Mouse (Mus musculus) adrenal gland, postnatal 10 days (tissue): ENCODE measurements around the gene Ndufa4l2. TPM values are rescaled to one million over a fixed set of nuclear protein-coding genes. Genes with fewer than 3 reads are reported as not detected.

Experiments used
- DNase-seq: peaks from one replicate; pipeline ENCODE4 v3.0.0; 2021; ENCODE audit warnings: mixed read lengths
- total RNA-seq, 2 experiments: library from RNA; stranded (reverse); gene quantifications; 2 replicates each; pipeline ENCODE4 v1.2.3; 2021

Gene Ndufa4l2
- total RNA-seq, 2 experiments from 2014 or later: 49.3 to 56.4 TPM

DNA sequence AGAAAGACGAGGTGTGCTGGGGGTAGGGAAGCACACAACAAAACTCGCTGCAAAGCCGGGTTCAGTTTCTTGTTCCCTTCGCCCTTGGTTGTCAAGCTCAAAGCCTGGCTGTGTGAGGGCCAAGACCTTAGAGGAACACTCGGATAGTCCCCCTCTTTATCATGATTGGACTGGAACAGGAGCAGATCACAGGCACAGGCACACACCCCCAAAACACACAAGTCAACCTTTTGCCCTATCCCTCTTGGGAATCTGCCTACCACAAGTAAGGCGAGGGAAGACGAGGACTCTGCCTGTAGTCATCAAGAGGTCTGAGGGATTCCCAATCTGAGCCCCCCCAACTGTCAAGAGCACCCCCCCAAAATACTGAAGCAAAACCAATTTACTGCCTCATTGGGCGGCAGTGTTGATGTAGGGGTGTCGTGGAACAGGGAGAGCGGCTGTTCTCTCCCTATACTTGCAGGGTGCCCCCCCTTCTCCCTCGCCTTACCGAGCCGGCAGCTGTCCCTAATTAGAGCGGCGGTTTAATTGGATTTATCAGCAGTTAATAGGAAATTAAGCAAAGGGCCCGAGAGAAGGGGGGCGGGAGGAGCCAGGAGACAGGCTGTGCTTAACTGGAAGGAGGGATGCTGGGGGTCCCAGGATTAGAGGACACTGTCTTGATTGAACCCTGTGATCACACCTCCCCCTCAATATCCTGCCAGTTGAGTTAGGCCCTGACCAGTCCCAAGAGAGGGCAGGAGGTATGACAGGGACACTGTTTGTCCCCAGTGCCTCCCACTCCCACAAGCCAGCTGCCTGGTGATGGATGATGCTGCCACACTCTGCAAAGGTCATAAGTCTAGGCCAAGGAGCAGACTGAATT is 4.7 kb upstream of the Ndufa4l2 start:
- no peak for DNase-seq

- DNase-seq: no peak
Observed at GRCm38 (mm10) chr10:127510895-127511617, 3.7 kb upstream of the Ndufa4l2 start.

- DNase-seq: peak; percentile 45
Observed at GRCm38 (mm10) chr10:127511634-127512306, 3.0 kb upstream of the Ndufa4l2 start.

- no peak for DNase-seq
Observed at GRCm38 (mm10) chr10:127512307-127512666, 2.5 kb upstream of the Ndufa4l2 start.

- DNase-seq: peak; percentile 96
Observed at GRCm38 (mm10) chr10:127512813-127513212, 2.0 kb upstream of the Ndufa4l2 start.

DNA sequence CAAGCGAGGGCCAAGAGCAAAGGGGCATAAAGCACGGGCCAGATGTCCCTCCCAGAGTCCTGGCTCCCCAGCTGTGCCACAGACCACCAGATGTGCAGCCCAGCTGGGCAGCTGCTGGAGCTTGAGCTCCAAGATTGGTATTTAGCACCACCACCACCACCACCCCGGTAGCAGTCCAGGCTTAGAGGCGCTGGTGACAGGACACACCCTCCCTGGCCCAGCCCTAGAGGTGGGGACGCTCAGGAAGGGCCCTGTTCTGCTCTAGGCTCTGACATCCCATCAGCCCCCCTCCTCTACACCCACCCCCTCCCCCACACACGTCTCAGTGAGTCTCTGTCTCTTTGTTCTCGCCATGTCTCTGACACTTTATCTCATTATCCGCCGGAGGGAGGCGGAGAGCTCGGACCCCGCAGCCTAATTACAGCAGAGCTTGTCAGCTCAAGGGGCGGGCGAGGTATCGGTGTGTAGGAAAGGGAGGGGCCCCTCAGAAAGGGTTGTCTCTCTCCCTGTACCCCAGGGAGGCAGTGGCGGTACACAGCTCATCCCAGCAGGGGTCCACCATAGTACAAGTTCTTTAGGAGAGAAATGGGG is 1.2 kb upstream of the Ndufa4l2 start:
- DNase-seq: no peak

DNA sequence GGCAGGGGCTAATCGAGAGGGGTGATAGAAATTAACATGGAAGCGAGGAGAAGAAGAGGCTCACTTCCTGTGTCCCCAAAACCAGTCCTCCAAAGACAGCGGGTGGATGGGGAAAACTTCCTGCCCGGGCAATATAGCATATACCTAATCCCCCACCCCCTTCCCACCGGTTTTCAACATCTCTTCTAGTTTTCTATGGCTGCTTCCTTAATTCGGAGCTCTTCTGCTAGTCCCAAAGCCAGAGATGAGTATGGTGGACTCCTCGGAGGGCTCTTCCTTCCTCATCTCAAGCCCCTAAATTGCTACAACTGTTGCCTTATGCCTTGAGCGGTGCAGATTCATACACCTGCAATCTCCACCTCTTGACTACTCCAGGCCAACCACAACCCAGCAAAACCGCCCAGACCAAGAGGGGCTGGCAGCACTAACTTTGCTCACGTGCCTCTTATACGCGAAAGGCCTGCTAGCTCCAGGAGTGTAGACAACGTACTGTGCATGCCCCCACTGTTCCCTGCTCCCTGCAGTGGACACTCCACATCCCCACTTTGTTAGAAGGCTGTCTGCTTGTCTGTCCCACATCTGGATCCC is 562 bp upstream of the Ndufa4l2 start:
- no peak for DNase-seq

GRCm38 (mm10) chr10:127515271-127515982 is 660 bp downstream of the Ndufa4l2 start:
- DNase-seq: no peak

DNA sequence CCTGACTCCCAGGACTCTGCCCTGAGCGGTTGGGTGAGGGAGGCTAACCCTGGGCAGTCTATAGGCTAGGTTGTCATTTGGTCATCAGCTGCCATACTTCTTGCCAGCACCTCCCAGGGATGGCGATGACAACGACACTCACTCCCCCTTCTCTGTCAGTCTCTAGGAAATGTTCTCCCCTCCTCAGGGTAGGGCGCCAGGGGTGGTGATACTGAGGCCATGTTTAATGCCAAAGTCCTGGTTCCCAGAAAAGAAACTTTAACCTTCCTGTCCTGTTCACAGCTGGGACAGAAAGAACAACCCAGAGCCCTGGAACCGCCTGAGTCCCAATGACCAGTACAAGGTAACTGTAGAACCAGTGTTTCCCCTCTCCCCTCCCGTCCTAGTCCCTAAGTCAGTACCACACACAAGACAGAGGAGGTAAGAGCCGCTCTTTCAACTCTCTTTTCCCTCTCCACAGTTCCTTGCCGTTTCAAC is 1.3 kb downstream of the Ndufa4l2 start:
- DNase-seq: no peak

- DNase-seq: peak; percentile 54
Observed at GRCm38 (mm10) chr10:127516576-127517260, 2.0 kb downstream of the Ndufa4l2 start.

GRCm38 (mm10) chr10:127517941-127518340 is 3.2 kb downstream of the Ndufa4l2 start:
- no peak for DNase-seq

- DNase-seq: no peak
Observed at GRCm38 (mm10) chr10:127519041-127519701, 4.4 kb downstream of the Ndufa4l2 start.

GRCm38 (mm10) chr10:127519903-127520713 is 5.3 kb downstream of the Ndufa4l2 start:
- no peak for DNase-seq

DNA sequence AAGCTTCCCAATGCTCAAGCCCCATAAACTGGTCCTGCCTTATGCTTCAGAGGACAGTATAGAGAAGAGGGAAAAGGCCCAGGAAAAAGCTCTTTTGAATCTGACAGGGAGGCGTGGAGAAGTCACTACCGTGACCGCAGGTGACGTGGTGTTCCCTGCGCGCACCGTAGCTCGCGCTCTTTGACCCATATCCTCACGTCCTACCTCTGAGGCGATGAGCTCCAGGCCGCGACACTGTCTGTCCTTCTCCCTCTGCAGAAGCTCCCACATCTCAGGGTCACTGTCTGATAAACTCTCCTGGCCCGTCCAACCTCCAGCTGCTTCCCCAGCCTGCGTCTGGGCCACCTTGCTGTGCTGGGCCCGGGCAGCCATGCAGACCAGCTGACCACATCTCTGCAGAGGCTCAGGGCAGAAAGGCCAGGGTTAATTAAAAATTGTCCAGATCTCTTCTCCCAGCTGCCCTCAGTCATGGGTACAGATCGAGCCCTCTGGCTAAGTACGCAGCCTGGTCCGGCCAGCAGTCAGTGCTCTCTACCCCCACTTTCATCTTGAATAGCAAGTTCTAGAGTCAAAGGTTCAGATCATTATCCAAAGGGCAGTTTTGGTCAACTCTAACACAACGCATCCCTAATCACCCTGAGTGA is 6.1 kb downstream of the Ndufa4l2 start:
- no peak for DNase-seq

DNA sequence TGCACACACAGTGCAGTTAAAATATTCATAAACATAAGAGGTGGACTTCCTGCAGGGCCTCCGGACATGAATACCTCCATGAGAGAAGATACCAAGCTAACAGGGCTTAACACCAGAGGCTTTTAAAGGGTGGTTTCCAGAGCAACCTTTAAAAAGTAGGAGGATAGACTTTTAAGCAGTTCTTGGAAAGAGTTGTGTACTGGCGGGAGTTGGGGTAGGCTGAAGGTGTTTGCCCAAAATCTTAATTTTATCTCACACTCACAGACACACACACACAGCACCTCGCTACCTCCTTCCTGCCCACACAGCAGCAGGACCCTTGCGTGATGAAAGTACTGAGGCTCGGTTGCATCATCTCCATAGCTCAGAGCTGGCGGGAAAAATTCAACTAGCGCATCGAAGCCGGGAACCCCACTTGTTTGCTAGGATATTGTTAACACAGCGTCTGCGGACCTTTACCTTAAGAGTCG is 6.9 kb downstream of the Ndufa4l2 start:
- DNase-seq: no peak

DNA sequence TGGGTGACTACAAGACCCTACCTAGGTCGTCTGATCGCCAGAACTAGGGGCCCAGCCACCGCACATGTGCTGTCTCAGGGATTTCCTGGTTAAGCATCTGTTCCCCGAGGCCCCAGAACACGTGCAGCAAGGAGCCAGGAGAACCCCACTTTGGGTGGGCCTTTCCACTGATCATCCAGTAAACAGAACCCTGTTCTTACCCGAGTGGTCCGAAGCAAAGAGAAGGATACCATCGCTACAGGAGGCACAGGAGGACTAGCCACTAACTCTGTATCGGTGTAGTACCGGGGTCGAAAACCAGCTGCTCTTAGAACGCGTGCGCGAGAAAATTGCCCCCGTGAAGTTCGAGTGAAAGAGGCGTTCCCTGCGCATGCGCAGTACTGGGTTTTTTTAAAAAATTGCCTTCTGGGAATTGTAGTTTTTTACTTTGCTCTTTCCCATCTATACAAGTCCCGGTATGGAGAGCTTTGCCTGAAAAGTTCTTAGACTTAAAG is 7.4 kb downstream of the Ndufa4l2 start, which contains the start of gene Shmt2:
Gene Shmt2 (minus strand): TSS at position 357 of the 494 bp plus-strand sequence.
- peak; percentile 86 for DNase-seq

DNA sequence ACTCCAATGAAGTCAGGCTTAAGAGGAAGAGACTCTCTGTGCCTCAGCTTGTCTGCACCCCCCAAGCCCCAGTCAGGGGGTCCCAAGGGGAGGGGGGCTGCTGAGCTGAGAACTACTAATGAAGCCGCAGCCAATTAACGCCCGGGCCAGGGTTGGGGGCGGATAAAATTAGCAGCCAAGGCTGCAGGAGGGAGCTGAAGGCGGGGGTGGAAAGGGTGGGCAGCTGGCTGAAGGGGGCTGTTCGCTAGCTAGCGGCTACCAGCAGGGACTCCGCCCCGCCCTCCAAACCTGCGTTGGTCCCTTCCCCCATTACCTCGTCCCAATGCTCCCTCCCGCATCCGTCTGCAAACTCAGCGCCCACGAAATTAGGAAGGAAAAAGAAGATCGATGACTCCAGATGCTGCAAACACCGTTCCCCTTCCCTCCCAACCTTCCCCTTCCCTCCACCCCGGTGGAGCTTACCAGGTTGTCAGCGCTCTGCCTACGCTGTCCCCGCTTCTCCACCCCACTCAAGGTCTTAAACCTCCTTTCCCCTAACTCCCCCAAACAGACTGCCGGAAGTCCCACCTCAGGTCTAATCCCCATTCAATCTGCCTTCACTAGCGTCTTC is 10.0 kb downstream of the Ndufa4l2 start:
- no peak for DNase-seq

- DNase-seq: no peak
Observed at GRCm38 (mm10) chr10:127526048-127526447, 11.3 kb downstream of the Ndufa4l2 start.
